Mouse (Mus musculus): ENCODE data around the gene Surf1.

DNA sequence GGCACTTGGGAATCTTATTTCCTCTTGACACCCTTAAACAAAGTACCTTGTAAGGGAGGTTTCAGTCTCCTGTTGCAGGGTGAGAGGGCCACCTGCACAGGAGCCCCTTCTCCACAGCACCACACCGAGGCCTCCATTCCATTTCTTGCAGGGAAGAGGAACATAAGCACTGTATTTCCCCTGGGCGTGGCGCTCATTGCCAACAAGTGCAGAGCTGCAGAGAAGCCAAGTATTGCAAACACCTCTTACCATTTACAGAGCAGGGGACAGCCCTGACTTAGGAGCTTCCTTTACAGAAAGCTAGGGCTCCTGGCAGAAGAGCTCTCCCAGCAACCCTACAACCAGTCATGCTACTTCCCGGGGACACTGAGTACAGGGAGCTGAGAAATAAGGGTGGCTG is 35.9 kb upstream of the Surf1 start:
- TF ChIP-seq ZC3H11A (IDR thresholded peaks at IDR 0.05; ENCODE audit: borderline replicate concordance, low read depth, low read length) (no peak), HCFC1 (IDR thresholded peaks at IDR 0.05; ENCODE audit: borderline replicate concordance, insufficient read depth, low read length) (no peak)

Data from ES-E14 (cell line).